Mouse (Mus musculus) CH12.LX (cell line): ENCODE results near the gene Spag17. TPM values are rescaled to one million over a fixed set of nuclear protein-coding genes. Genes with fewer than 3 reads are reported as not detected.

Source experiments
- DNase-seq: peaks from one replicate; pipeline ENCODE4 v3.0.0-alpha.2; 2013; ENCODE audit errors: extremely low read depth
- H3K27ac ChIP-seq: 2 replicates; pipeline ENCODE4 v1.5.1; 2012; ENCODE audit warnings: low read depth, mild to moderate bottlenecking, control low read depth, moderate library complexity; ENCODE audit not compliant: insufficient read depth
- H3K27me3 ChIP-seq: replicated peaks from 2 replicates; pipeline ENCODE3; 2012; ENCODE audit warnings: inconsistent platforms
- H3K36me3 ChIP-seq, 2 experiments: replicated peaks in 1 of 2; 2 replicates each; pipeline versions ENCODE3 to v1.6.1; 2012; ENCODE audit warnings: inconsistent platforms in 1 of 2, low read length in 1 of 2, mild to moderate bottlenecking in 1 of 2, mixed read lengths in 1 of 2, moderate library complexity in 1 of 2; ENCODE audit not compliant: control insufficient read depth in 1 of 2, insufficient read depth in 1 of 2
- H3K4me1 ChIP-seq, 2 experiments: 2 replicates each; pipeline ENCODE4 v1.6.1; 2012; ENCODE audit warnings: inconsistent platforms in 1 of 2, moderate library complexity in 1 of 2; ENCODE audit not compliant: insufficient read depth in 2 of 2, control insufficient read depth in 1 of 2
- H3K4me2 ChIP-seq: 2 replicates; pipeline ENCODE4 v1.6.1; 2012; ENCODE audit warnings: low read depth, mild to moderate bottlenecking, control low read depth; ENCODE audit not compliant: poor library complexity, insufficient read depth, severe bottlenecking
- H3K4me3 ChIP-seq, 3 experiments: fragments of 150-350 bp in 1 of 3; sonication (generic) in 1 of 3; replicated peaks in 1 of 3; 2 replicates each; pipeline versions ENCODE3 to v1.5.1; 2011 to 2012; ENCODE audit warnings: low read depth in 2 of 3, low read length in 2 of 3, mild to moderate bottlenecking in 2 of 3, moderate library complexity in 2 of 3, control low read depth in 1 of 3, improper control_type of control experiment in 1 of 3, inconsistent platforms in 1 of 3, mixed read lengths in 1 of 3; ENCODE audit not compliant: poor library complexity in 1 of 3
- H3K79me2 ChIP-seq: replicated peaks from 2 replicates; pipeline ENCODE4 v1.6.1; 2012; ENCODE audit warnings: mild to moderate bottlenecking, moderate library complexity; ENCODE audit not compliant: control insufficient read depth, poor library complexity, insufficient read depth, severe bottlenecking; ENCODE audit errors: extremely low read depth
- H3K9ac ChIP-seq: 2 replicates; pipeline ENCODE4 v1.6.1; 2012; ENCODE audit warnings: low read depth, mild to moderate bottlenecking, control low read depth, moderate library complexity; ENCODE audit not compliant: insufficient read depth
- H3K9me3 ChIP-seq: replicated peaks from 2 replicates; pipeline ENCODE3; 2012; ENCODE audit warnings: low read length, inconsistent platforms, mixed read lengths
- BHLHE40 ChIP-seq: IDR thresholded peaks from 2 replicates; pipeline ENCODE4 v1.6.1; 2011; ENCODE audit warnings: mild to moderate bottlenecking, low read depth, low read length, improper control_type of control experiment
- CHD1 ChIP-seq: IDR thresholded peaks from 2 replicates; pipeline ENCODE4 v1.6.1; 2012; ENCODE audit warnings: low read depth, low read length, improper control_type of control experiment, inconsistent platforms
- CTCF ChIP-seq, 2 experiments: IDR thresholded peaks in 1 of 2; conservative IDR thresholded peaks in 1 of 2; 2 replicates each; pipeline ENCODE4 v1.5.1; 2011 to 2012; ENCODE audit warnings: low read depth in 2 of 2, low read length in 2 of 2, improper control_type of control experiment in 1 of 2, inconsistent platforms in 1 of 2, mild to moderate bottlenecking in 1 of 2, moderate library complexity in 1 of 2
- ELF1 ChIP-seq: IDR thresholded peaks from 2 replicates; pipeline ENCODE4 v1.6.1; 2014; ENCODE audit warnings: low read depth, mild to moderate bottlenecking, inconsistent platforms, low read length, improper control_type of control experiment
- EP300 ChIP-seq: IDR thresholded peaks from 2 replicates; pipeline ENCODE4 v1.6.1; 2011; ENCODE audit warnings: low read length, improper control_type of control experiment
- GABPA ChIP-seq: IDR thresholded peaks from 2 replicates; pipeline ENCODE4 v1.6.1; 2012; ENCODE audit warnings: low read depth, low read length, improper control_type of control experiment, inconsistent platforms; ENCODE audit not compliant: insufficient replicate concordance
- HCFC1 ChIP-seq: IDR thresholded peaks from 2 replicates; pipeline ENCODE4 v1.6.1; 2012; ENCODE audit warnings: low read depth, mild to moderate bottlenecking, inconsistent platforms, low read length, improper control_type of control experiment
- IRF4 ChIP-seq: IDR thresholded peaks from 2 replicates; pipeline ENCODE4 v1.6.1; 2014; ENCODE audit warnings: low read depth, mild to moderate bottlenecking, inconsistent platforms, low read length, improper control_type of control experiment
- JUN ChIP-seq: IDR thresholded peaks from 2 replicates; pipeline ENCODE4 v1.6.1; 2011; ENCODE audit warnings: low read depth, mild to moderate bottlenecking, low read length, improper control_type of control experiment, moderate library complexity; ENCODE audit not compliant: insufficient read depth
- NELFE ChIP-seq: IDR thresholded peaks from 2 replicates; pipeline ENCODE4 v1.6.1; 2011; ENCODE audit warnings: low read depth, low read length, improper control_type of control experiment
- NRF1 ChIP-seq: IDR thresholded peaks from 2 replicates; pipeline ENCODE4 v1.6.1; 2014; ENCODE audit warnings: low read depth, mild to moderate bottlenecking, inconsistent platforms, low read length, improper control_type of control experiment, moderate library complexity
- PAX5 ChIP-seq: IDR thresholded peaks from 2 replicates; pipeline ENCODE4 v1.6.1; 2012; ENCODE audit warnings: low read length, inconsistent platforms, mixed read lengths
- POLR2A ChIP-seq: IDR thresholded peaks from 2 replicates; pipeline ENCODE4 v1.6.1; 2011; ENCODE audit warnings: low read depth, mild to moderate bottlenecking, improper control_type of control experiment, low read length
- POLR2AphosphoS2 ChIP-seq: IDR thresholded peaks from 2 replicates; pipeline ENCODE4 v1.6.1; 2011; ENCODE audit warnings: low read depth, low read length, improper control_type of control experiment
- RAD21 ChIP-seq: IDR thresholded peaks from 2 replicates; pipeline ENCODE4 v1.6.1; 2011; ENCODE audit warnings: low read depth, mild to moderate bottlenecking, low read length, improper control_type of control experiment, moderate library complexity
- RCOR1 ChIP-seq: conservative IDR thresholded peaks from 2 replicates; pipeline ENCODE4 v1.6.1; 2012; ENCODE audit warnings: low read depth, mild to moderate bottlenecking, inconsistent platforms, low read length, improper control_type of control experiment
- SIN3A ChIP-seq: IDR thresholded peaks from 2 replicates; pipeline ENCODE4 v1.6.1; 2012; ENCODE audit warnings: low read length, improper control_type of control experiment, inconsistent platforms
- SMC3 ChIP-seq: IDR thresholded peaks from 2 replicates; pipeline ENCODE4 v1.6.1; 2011; ENCODE audit warnings: low read depth, low read length, improper control_type of control experiment
- TBP ChIP-seq: conservative IDR thresholded peaks from 2 replicates; pipeline ENCODE4 v1.6.1; 2011; ENCODE audit warnings: low read depth, low read length, improper control_type of control experiment
- USF1 ChIP-seq: IDR thresholded peaks from 2 replicates; pipeline ENCODE4 v1.6.1; 2014; ENCODE audit warnings: low read depth, mild to moderate bottlenecking, inconsistent platforms, low read length, improper control_type of control experiment
- USF2 ChIP-seq: conservative IDR thresholded peaks from 2 replicates; pipeline ENCODE4 v1.6.1; 2011; ENCODE audit warnings: low read depth, low read length, improper control_type of control experiment
- dilution Hi-C: fragments of 300-500 bp; cut with MboI; formaldehyde crosslinking; loops from 2 replicates; pipeline ENCODE4 v1.14.3; 2020; ENCODE audit warnings: low sequenced_read_pairs; ENCODE audit not compliant: extremely low pct_unique_long_range_greater_than_20kb, extremely low pct_ligation_motif_present
- in situ Hi-C: fragments of 300-500 bp; cut with MboI; formaldehyde crosslinking; loops from 3 replicates; pipeline ENCODE4 v1.14.3; 2019; ENCODE audit warnings: low sequenced_read_pairs, low pct_ligation_motif_present, low pct_unique_long_range_greater_than_20kb, mixed read lengths
- polyA plus RNA-seq: library from polyadenylated mRNA; unstranded; fragments of >175 nt; gene quantifications from 2 replicates; pipeline ENCODE4 v1.2.1, GENCODE M21; 2012; ENCODE audit warnings: low read depth; ENCODE audit not compliant: insufficient read length
- total RNA-seq, 2 experiments: library from RNA; depleted of rRNA; stranded (reverse); fragments of 300-350 nt in 1 of 2; fragments of >200 nt in 1 of 2; gene quantifications; 2 replicates each; pipeline ENCODE4 v1.2.3; 2012 to 2014

The Spag17 gene
- total and polyA plus RNA-seq, 3 experiments, result not detected

- H3K4me2 ChIP-seq, result no peak overlapping the region
- H3K9me3 ChIP-seq, result no peaks in the 10 kb centered on the region
- H3K36me3 ChIP-seq, result no peaks in the 10 kb centered on the region
- in situ Hi-C loops (no loop called here), dilution Hi-C loops (no loop called here)
- H3K4me3 ChIP-seq, result no peak overlapping the region
- H3K27me3 ChIP-seq, result no peaks in the 10 kb centered on the region
- TF ChIP-seq POLR2AphosphoS2 (no peak), ELF1 (no peak), RAD21 (no peak), JUN (no peak), GABPA (no peak), RCOR1 (no peak), USF1 (no peak), BHLHE40 (no peak), IRF4 (no peak), NELFE (no peak)
- no peaks in the 10 kb centered on the region for H3K4me1 ChIP-seq
- H3K9ac ChIP-seq, result no peak overlapping the region
- no peak overlapping the region for H3K27ac ChIP-seq
- no peak for DNase-seq
- H3K79me2 ChIP-seq, result no peaks in the 10 kb centered on the region
These were observed 217.3 kb downstream of the Spag17 start for GRCm38 (mm10) chr3:100102386-100103092.

DNA sequence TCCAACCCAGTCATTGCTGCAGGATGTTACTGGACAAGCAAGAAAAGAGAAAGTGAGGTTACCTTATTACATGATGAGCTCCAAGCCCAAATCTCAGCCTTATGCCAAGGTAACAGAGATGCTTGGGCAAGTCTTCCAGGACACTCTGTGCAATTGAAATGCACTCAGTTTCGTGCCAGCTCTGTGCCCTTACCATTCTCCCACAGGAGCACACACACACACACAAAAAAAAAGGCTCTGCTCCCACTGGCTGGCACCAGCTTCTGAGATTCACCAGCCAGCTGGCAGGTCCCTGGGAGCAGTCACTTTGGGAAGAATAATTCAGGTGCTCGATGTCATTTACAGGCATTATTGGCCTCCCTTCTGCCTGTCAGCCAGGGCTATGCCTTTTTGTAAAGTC lies 221.5 kb downstream of the Spag17 start:
- Histone ChIP-seq H3K9ac (no peak overlapping the region), H3K27me3 (no peaks in the 10 kb centered on the region), H3K36me3 (no peaks in the 10 kb centered on the region), H3K9me3 (no peaks in the 10 kb centered on the region), H3K79me2 (no peaks in the 10 kb centered on the region), H3K4me3 (no peak overlapping the region), H3K4me2 (no peak overlapping the region), H3K4me1 (no peaks in the 10 kb centered on the region; a peak in 1 of 4 replicates), H3K27ac (no peak overlapping the region)
- dilution Hi-C loops, result no loop called here
- in situ Hi-C loops, result no loop called here
- no peak for DNase-seq
- TF ChIP-seq IRF4 (no peak), CTCF (conservative IDR thresholded peaks at IDR 0.05 in 1 of 2, IDR thresholded peaks at IDR 0.05 in 1 of 2; ENCODE audit: low read depth in 2 of 2, low read length in 2 of 2) (no peak), USF2 (no peak), HCFC1 (no peak), EP300 (no peak), CHD1 (no peak), POLR2AphosphoS2 (no peak), TBP (no peak), GABPA (no peak), SMC3 (no peak), PAX5 (no peak), BHLHE40 (no peak), ELF1 (no peak), POLR2A (no peak), NRF1 (no peak), NELFE (no peak), SIN3A (no peak)
